Mouse (Mus musculus) thymus, postnatal 25 days (tissue): ENCODE measurements around the gene Pidd1.

ENCODE experiments used
- DNase-seq: peaks from one replicate; pipeline ENCODE4 v3.0.0; 2022

Pidd1 gene

GRCm38 (mm10) chr7:141443828-141444237, at the start of gene Pidd1:
TSS of gene Pidd1 (minus strand) at chr7:141444025.
- DNase-seq = peak; percentile 69

- DNase-seq = no peak
Measured at GRCm38 (mm10) chr7:141492738-141493137, 48.9 kb upstream of the Pidd1 start.

- DNase-seq = peak; percentile 29
Measured at GRCm38 (mm10) chr7:141491151-141491550, 47.3 kb upstream of the Pidd1 start.

GRCm38 (mm10) chr7:141487141-141487540, 43.3 kb upstream of the Pidd1 start:
- no peak for DNase-seq

GRCm38 (mm10) chr7:141486239-141486638, 42.4 kb upstream of the Pidd1 start:
- DNase-seq = no peak

GRCm38 (mm10) chr7:141485606-141486005, 41.8 kb upstream of the Pidd1 start:
- no peak for DNase-seq

GRCm38 (mm10) chr7:141485186-141485585, 41.4 kb upstream of the Pidd1 start:
- no peak for DNase-seq

GRCm38 (mm10) chr7:141484186-141485120, 40.6 kb upstream of the Pidd1 start:
- no peak for DNase-seq

- DNase-seq = no peak
Measured at GRCm38 (mm10) chr7:141483114-141483653, 39.4 kb upstream of the Pidd1 start.

- no peak for DNase-seq
Measured at GRCm38 (mm10) chr7:141482531-141483024, 38.8 kb upstream of the Pidd1 start.

GRCm38 (mm10) chr7:141481498-141482401, 37.9 kb upstream of the Pidd1 start:
- no peak for DNase-seq

- DNase-seq = peak; percentile 73
Measured at GRCm38 (mm10) chr7:141480842-141481497, 37.1 kb upstream of the Pidd1 start.

- no peak for DNase-seq
Measured at GRCm38 (mm10) chr7:141478270-141478748, 34.5 kb upstream of the Pidd1 start.

GRCm38 (mm10) chr7:141477578-141478269, 33.9 kb upstream of the Pidd1 start:
- no peak for DNase-seq

- no peak for DNase-seq
Measured at GRCm38 (mm10) chr7:141476981-141477370, 33.2 kb upstream of the Pidd1 start.

- no peak for DNase-seq
Measured at GRCm38 (mm10) chr7:141476226-141476980, 32.6 kb upstream of the Pidd1 start.

GRCm38 (mm10) chr7:141475805-141476158, 32.0 kb upstream of the Pidd1 start:
- no peak for DNase-seq

- peak; percentile 88 for DNase-seq
Measured at GRCm38 (mm10) chr7:141475011-141475804, 31.4 kb upstream of the Pidd1 start, which contains the start of the genes Polr2l and Tspan4. TSS of gene Polr2l (minus strand) at chr7:141475132. TSS of gene Tspan4 (plus strand) at chr7:141475240.

GRCm38 (mm10) chr7:141474160-141474559, 30.3 kb upstream of the Pidd1 start:
- no peak for DNase-seq

- no peak for DNase-seq
Measured at GRCm38 (mm10) chr7:141472763-141473162, 28.9 kb upstream of the Pidd1 start.
